Mouse (Mus musculus) MEL (cell line): ENCODE measurements around the gene Flrt1.

Experiments
- CTCF ChIP-seq, 3 experiments: IDR thresholded peaks in 2 of 3; conservative IDR thresholded peaks in 1 of 3; 2 replicates each; pipeline ENCODE4 v1.5.1; 2011 to 2012; ENCODE audit warnings: low read length in 3 of 3, low read depth in 2 of 3, mild to moderate bottlenecking in 2 of 3, improper control_type of control experiment in 1 of 3, inconsistent platforms in 1 of 3, mixed read lengths in 1 of 3, moderate library complexity in 1 of 3; ENCODE audit not compliant: control insufficient read depth in 1 of 3, insufficient read depth in 1 of 3, poor library complexity in 1 of 3, severe bottlenecking in 1 of 3
- E2F4 ChIP-seq: IDR thresholded peaks from 2 replicates; pipeline ENCODE4 v1.6.1; 2011; ENCODE audit warnings: low read depth, low read length, improper control_type of control experiment, borderline replicate concordance
- EP300 ChIP-seq, 2 experiments: IDR thresholded peaks; 2 replicates each; pipeline ENCODE4 v1.6.1; 2011; ENCODE audit warnings: improper control_type of control experiment in 2 of 2, low read length in 2 of 2, low read depth in 1 of 2, mild to moderate bottlenecking in 1 of 2
- ETS1 ChIP-seq: IDR thresholded peaks from 2 replicates; pipeline ENCODE4 v1.6.1; 2012; ENCODE audit warnings: low read depth, mild to moderate bottlenecking, inconsistent platforms, low read length, improper control_type of control experiment, moderate library complexity
- MYC ChIP-seq: IDR thresholded peaks from 2 replicates; pipeline ENCODE4 v1.6.1; 2011; ENCODE audit warnings: low read depth, mild to moderate bottlenecking, low read length, improper control_type of control experiment, moderate library complexity
- ZNF384 ChIP-seq: IDR thresholded peaks from 2 replicates; pipeline ENCODE4 v1.6.1; 2012; ENCODE audit warnings: low read depth, mild to moderate bottlenecking, inconsistent platforms, low read length, improper control_type of control experiment

GRCm38 (mm10) chr19:7117141-7117540 is 11.6 kb upstream of the Flrt1 start:
- TF ChIP-seq CTCF (IDR thresholded peaks at IDR 0.05 in 2 of 3, conservative IDR thresholded peaks at IDR 0.05 in 1 of 3; ENCODE audit: control insufficient read depth in 1 of 3, insufficient read depth in 1 of 3, low read depth in 2 of 3, low read length in 3 of 3, poor library complexity in 1 of 3, severe bottlenecking in 1 of 3) = no peak
- TF ChIP-seq MYC = no peak
- TF ChIP-seq EP300 (IDR thresholded peaks at IDR 0.05; ENCODE audit: low read depth in 1 of 2, low read length in 2 of 2) = 0 out of 4 replicates have a peak, but pooled peaks of 1 of the 2 experiments have one; percentile 1
- no peak for TF ChIP-seq E2F4
- 0 out of 2 replicates have a peak, but pooled peaks have one; percentile 7 for TF ChIP-seq ETS1
- TF ChIP-seq ZNF384 = no peak
